Mouse (Mus musculus) G1E (cell line): ENCODE measurements around the gene Psat1. TPM values are rescaled to one million over a fixed set of nuclear protein-coding genes. Genes with fewer than 3 reads are reported as not detected.

Experiments used
- ATAC-seq: 2 replicates; pipeline ENCODE4 v1.8.0; 2016; ENCODE audit warnings: mild to moderate bottlenecking; ENCODE audit not compliant: insufficient number of reproducible peaks, poor library complexity, low FRiP score, severe bottlenecking; ENCODE audit errors: extremely low read depth
- DNase-seq: peaks from one replicate; pipeline ENCODE4 v3.0.0; 2012; ENCODE audit warnings: low spot score
- H3K27me3 ChIP-seq: 2 replicates; pipeline ENCODE4 v1.6.1; 2012; ENCODE audit warnings: mild to moderate bottlenecking, low read length, inconsistent platforms; ENCODE audit not compliant: insufficient read depth
- H3K36me3 ChIP-seq: replicated peaks from 2 replicates; pipeline ENCODE3; 2012; ENCODE audit warnings: mild to moderate bottlenecking, inconsistent platforms
- H3K4me1 ChIP-seq: 2 replicates; pipeline ENCODE4 v1.6.1; 2012; ENCODE audit warnings: low read depth, low read length, inconsistent platforms, mixed read lengths; ENCODE audit not compliant: insufficient read depth
- H3K4me3 ChIP-seq: 2 replicates; pipeline ENCODE4 v1.5.1; 2012; ENCODE audit warnings: low read depth, mild to moderate bottlenecking, inconsistent platforms, low read length, moderate library complexity, mixed read lengths
- H3K9me3 ChIP-seq: replicated peaks from 2 replicates; pipeline ENCODE4 v1.6.1; 2012; ENCODE audit warnings: inconsistent platforms
- CTCF ChIP-seq: IDR thresholded peaks from 2 replicates; pipeline ENCODE4 v1.5.1; 2012; ENCODE audit warnings: low read depth, low read length, inconsistent platforms, mixed read lengths
- GATA1 ChIP-seq: IDR thresholded peaks from 2 replicates; pipeline ENCODE4 v1.6.1; 2012; ENCODE audit warnings: borderline replicate concordance, low read length, inconsistent platforms, mixed read lengths
- GATA2 ChIP-seq: IDR thresholded peaks from 2 replicates; pipeline ENCODE4 v1.6.1; 2012; ENCODE audit warnings: low read depth, low read length, inconsistent platforms, borderline replicate concordance
- POLR2AphosphoS5 ChIP-seq: IDR thresholded peaks from 2 replicates; pipeline ENCODE4 v1.6.1; 2012; ENCODE audit warnings: low read depth, low read length, inconsistent platforms; ENCODE audit not compliant: insufficient replicate concordance
- TAL1 ChIP-seq: conservative IDR thresholded peaks from 2 replicates; pipeline ENCODE4 v1.6.1; 2012; ENCODE audit warnings: low read depth, low read length, inconsistent platforms, mixed read lengths
- polyA plus RNA-seq: library from polyadenylated mRNA; stranded (reverse); fragments of >175 nt; gene quantifications from 2 replicates; pipeline ENCODE4 v1.2.3, GENCODE M21; 2012
- total RNA-seq, 2 experiments: library from RNA; stranded (forward) in 1 of 2; stranded (reverse) in 1 of 2; fragments of 200-1000 nt in 1 of 2; fragments of >200 nt in 1 of 2; fragmentation: Nextera tagmentation in 1 of 2; gene quantifications; 2 replicates each; pipeline ENCODE4 v1.2.3; 2014 to 2017

Psat1 gene
- total and polyA plus RNA-seq, 3 experiments, result 24.0 to 146 (median 142) TPM

GRCm38 (mm10) chr19:15913249-15913997 is 33.7 kb downstream of the Psat1 start:
- Histone ChIP-seq H3K9me3 (no peaks in the 10 kb centered on the region), H3K36me3 (peaks cover 99% of the 10 kb centered on the region), H3K4me3 (no peak overlapping the region), H3K27me3 (no peaks in the 10 kb centered on the region), H3K4me1 (peaks cover 2% of the 10 kb centered on the region; the same call in 1 of the 2 replicates)
- TF ChIP-seq TAL1 (no peak), POLR2AphosphoS5 (no peak), CTCF (no peak), GATA2 (no peak), GATA1 (no peak)
- no peak for ATAC-seq
- DNase-seq, result no peak

DNA sequence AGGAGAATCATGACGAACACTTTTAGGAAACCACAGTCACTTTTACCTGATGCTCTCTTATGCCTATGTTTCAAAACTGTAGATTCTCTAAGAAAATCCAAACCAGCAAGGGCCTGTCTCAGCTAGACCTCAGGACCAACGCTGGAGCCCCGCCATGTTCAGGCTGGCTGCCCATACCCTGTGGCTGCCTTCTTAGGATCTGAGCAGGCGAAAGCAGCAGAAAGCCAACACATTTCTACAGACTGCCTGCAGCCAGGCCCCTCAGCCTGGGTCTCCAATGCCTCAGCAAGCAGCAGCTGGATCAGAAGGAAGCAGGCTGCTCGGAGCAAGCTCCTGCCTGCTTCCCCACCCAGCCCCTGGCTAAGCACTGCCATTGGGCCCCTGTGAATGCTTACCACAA is 35.7 kb downstream of the Psat1 start:
- Histone ChIP-seq H3K4me3 (no peak overlapping the region), H3K4me1 (peaks cover 2% of the 10 kb centered on the region; the same call in 1 of the 2 replicates), H3K9me3 (no peaks in the 10 kb centered on the region), H3K36me3 (peaks cover 99% of the 10 kb centered on the region), H3K27me3 (no peaks in the 10 kb centered on the region)
- DNase-seq, result no peak
- TF ChIP-seq POLR2AphosphoS5 (no peak), CTCF (no peak), TAL1 (no peak), GATA2 (no peak), GATA1 (no peak)
- ATAC-seq, result no peak

DNA sequence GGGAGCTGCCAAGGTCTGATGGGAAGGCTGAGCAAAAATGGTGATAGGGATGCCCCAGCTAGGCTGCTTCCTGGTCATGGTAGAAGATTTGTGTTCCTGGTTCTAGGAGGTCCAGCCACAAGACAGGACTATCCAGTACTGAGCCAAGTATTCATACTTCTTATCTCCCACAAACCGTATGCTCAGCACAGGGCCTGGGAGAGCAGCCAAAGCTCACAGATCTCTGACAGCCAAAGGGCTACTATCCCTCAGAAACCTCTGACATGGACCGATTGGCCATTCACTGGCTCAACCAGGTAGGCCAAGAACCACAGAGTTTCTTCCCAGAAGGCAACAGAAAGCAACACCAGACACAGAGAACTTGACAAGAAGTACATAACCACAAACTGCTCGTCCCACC is 36.1 kb downstream of the Psat1 start:
- H3K4me3 ChIP-seq, result no peak overlapping the region
- H3K27me3 ChIP-seq, result no peaks in the 10 kb centered on the region
- peaks cover 99% of the 10 kb centered on the region for H3K36me3 ChIP-seq
- ATAC-seq (no peak), DNase-seq (no peak)
- no peaks in the 10 kb centered on the region for H3K9me3 ChIP-seq
- TF ChIP-seq GATA2 (no peak), CTCF (no peak), GATA1 (no peak), POLR2AphosphoS5 (no peak), TAL1 (no peak)
- H3K4me1 ChIP-seq, result peaks cover 2% of the 10 kb centered on the region; the same call in 1 of the 2 replicates

- TF ChIP-seq POLR2AphosphoS5 (no peak), GATA1 (no peak), GATA2 (no peak)
- DNase-seq, result no peak
- H3K4me3 ChIP-seq, result no peak overlapping the region
- no peaks in the 10 kb centered on the region for H3K27me3 ChIP-seq
- peaks cover 100% of the 10 kb centered on the region for H3K36me3 ChIP-seq
- ATAC-seq, result no peak
- peaks cover 2% of the 10 kb centered on the region; the same call in 1 of the 2 replicates for H3K4me1 ChIP-seq
- H3K9me3 ChIP-seq, result no peaks in the 10 kb centered on the region
These were observed 36.6 kb downstream of the Psat1 start for GRCm38 (mm10) chr19:15910488-15910887.

- Histone ChIP-seq H3K27me3 (no peaks in the 10 kb centered on the region), H3K4me1 (no peaks in the 10 kb centered on the region; the same call in 1 of the 2 replicates), H3K4me3 (no peak overlapping the region), H3K9me3 (no peaks in the 10 kb centered on the region), H3K36me3 (peaks cover 99% of the 10 kb centered on the region)
- ATAC-seq (no peak), DNase-seq (no peak)
- TF ChIP-seq GATA2 (no peak), POLR2AphosphoS5 (no peak), TAL1 (no peak), GATA1 (no peak), CTCF (no peak)
These were observed 39.1 kb downstream of the Psat1 start for GRCm38 (mm10) chr19:15908016-15908415.

DNA sequence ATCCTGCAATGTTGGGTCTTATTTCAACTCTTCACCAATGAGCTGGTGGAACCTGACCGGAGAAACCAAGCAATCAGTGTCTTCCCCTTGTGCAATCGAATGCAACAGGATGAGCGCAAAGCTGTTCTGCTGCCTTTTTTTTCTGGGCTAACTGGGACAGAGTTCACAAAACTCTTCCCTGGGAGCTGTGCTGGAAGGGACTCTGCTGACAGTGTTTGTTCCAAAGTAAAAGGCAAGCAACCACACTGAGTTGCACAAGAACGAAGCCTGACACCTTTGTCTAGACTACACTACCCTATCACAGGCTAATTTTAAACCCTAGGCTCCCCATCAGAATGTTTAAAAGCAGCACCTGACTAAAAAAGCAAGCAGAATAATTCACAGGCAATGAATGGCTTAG is 42.4 kb downstream of the Psat1 start:
- H3K36me3 ChIP-seq, result peaks cover 72% of the 10 kb centered on the region
- ATAC-seq, result no peak
- H3K4me1 ChIP-seq, result no peaks in the 10 kb centered on the region; the same call in 1 of the 2 replicates
- no peaks in the 10 kb centered on the region for H3K9me3 ChIP-seq
- DNase-seq, result no peak
- no peaks in the 10 kb centered on the region for H3K27me3 ChIP-seq
- no peak overlapping the region for H3K4me3 ChIP-seq
- TF ChIP-seq GATA1 (no peak), CTCF (no peak), GATA2 (no peak), TAL1 (no peak), POLR2AphosphoS5 (no peak)
